Mouse (Mus musculus) hindbrain, embryonic 11.5 days (tissue): ENCODE results near the gene Polr1a. TPM values are rescaled to one million over a fixed set of nuclear protein-coding genes. Genes with fewer than 3 reads are reported as not detected.

Experiments
- ATAC-seq: fragments of 200-750 bp; cut with Nextera tagmentation; 2 replicates; pipeline ENCODE4 v1.8.0; 2017; ENCODE audit warnings: mild to moderate bottlenecking, moderate TSS enrichment, moderate library complexity; ENCODE audit not compliant: low FRiP score
- DNase-seq: peaks from one replicate; pipeline ENCODE4 v3.0.0-alpha.2; 2015; ENCODE audit warnings: low spot score
- H3K27ac ChIP-seq: fragments of 300-500 bp; sonication (generic); 2 replicates; pipeline ENCODE4 v1.5.1; 2014; ENCODE audit warnings: mild to moderate bottlenecking, low read depth, low read length
- H3K27me3 ChIP-seq: fragments of 300-500 bp; sonication (generic); 2 replicates; pipeline ENCODE4 v1.6.1; 2014; ENCODE audit warnings: mild to moderate bottlenecking, low read length, moderate library complexity, mixed read lengths; ENCODE audit not compliant: control insufficient read depth, insufficient read depth
- H3K36me3 ChIP-seq: fragments of 300-500 bp; sonication (generic); 2 replicates; pipeline ENCODE4 v1.6.1; 2014; ENCODE audit warnings: mild to moderate bottlenecking, low read length, moderate library complexity, mixed read lengths; ENCODE audit not compliant: control insufficient read depth, insufficient read depth
- H3K4me1 ChIP-seq: fragments of 300-500 bp; sonication (generic); replicated peaks from 2 replicates; pipeline ENCODE4 v1.6.1; 2014; ENCODE audit warnings: low read length, mixed read lengths; ENCODE audit not compliant: control insufficient read depth, insufficient read depth
- H3K4me2 ChIP-seq: fragments of 300-500 bp; sonication (generic); replicated peaks from 2 replicates; pipeline ENCODE4 v1.6.1; 2014; ENCODE audit warnings: mild to moderate bottlenecking, low read depth, low read length
- H3K4me3 ChIP-seq: fragments of 300-500 bp; sonication (generic); 2 replicates; pipeline ENCODE4 v1.5.1; 2014; ENCODE audit warnings: low read depth, low read length
- H3K9ac ChIP-seq: fragments of 300-500 bp; sonication (generic); 2 replicates; pipeline ENCODE4 v1.6.1; 2014; ENCODE audit warnings: low read depth, low read length
- H3K9me3 ChIP-seq: fragments of 300-500 bp; sonication (generic); 2 replicates; pipeline ENCODE4 v1.6.1; 2016; ENCODE audit warnings: low read length; ENCODE audit not compliant: control insufficient read depth
- WGBS: fragments of 180-500 bp; shearing (Covaris S2); extraction: QIAGEN DNeasy Blood & Tissue Kit; methylation state at CpG from one replicate; pipeline ENCODE4 v1.1.7; 2014; 5-methylcytosine and 5-hydroxymethylcytosine counted together
- polyA plus RNA-seq: library from polyadenylated mRNA; unstranded; fragments of >200 nt; fragmentation: Nextera tagmentation; extraction: Ambion mirVana; gene quantifications from 2 replicates; pipeline ENCODE4 v1.2.1, GENCODE M21; 2014

Polr1a gene
- polyA plus RNA-seq, 1 experiment from 2014 or later = 27.7 TPM

DNA sequence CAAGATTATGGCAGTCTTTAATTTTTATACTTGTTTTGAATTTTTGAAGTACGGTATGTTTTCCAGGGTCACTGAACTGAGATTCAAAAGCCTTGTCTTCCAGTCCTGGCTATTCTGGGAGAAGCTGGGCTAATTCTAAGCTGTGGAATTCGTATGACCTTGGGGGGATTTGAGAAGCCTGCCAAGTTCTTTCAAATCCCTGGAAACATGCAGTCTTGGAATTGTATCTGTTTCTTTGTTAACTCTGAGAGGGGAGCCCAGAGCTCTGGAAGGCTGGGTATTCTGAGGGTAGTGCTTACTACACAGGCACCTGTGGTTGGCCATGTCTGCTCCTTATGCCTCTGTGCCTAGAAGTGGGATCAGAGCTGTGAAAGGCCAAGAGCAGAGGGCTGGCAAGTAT is 26.9 kb downstream of the Polr1a start:
- no peak overlapping the region for H3K27ac ChIP-seq
- H3K4me3 ChIP-seq = no peak overlapping the region
- H3K4me1 ChIP-seq = no peaks in the 10 kb centered on the region
- ATAC-seq = no peak
- H3K27me3 ChIP-seq = no peaks in the 10 kb centered on the region
- no peak for DNase-seq
- no peak overlapping the region for H3K9ac ChIP-seq
- H3K9me3 ChIP-seq = no peaks in the 10 kb centered on the region
- 0 out of 2 replicates have a peak, but pooled peaks cover 3% of the 10 kb centered on the region for H3K36me3 ChIP-seq
- 82% methylated on average over 2 of the region's 2 CpGs for WGBS
- no peak overlapping the region for H3K4me2 ChIP-seq

DNA sequence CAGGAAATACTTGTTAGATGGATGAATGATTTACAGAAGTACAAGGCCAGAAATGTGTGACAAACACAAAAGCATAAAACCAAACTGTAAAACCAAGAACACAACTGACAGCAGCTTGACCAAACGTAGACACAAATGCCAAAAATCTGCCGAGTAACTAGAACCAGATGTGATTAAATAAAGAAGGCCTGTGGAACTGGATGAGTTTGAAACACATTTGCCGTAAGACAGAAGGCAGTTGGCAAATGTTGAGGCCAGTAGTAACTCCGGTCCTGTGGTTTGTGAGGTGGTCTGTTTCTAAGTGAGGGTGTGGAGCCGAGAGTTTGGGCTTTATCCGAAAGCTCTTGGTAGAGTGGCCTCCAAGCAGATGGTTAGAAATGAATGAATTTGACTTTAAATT is 32.1 kb downstream of the Polr1a start:
- WGBS = 76% methylated on average over 6 of the region's 6 CpGs
- ATAC-seq (no peak), DNase-seq (peak; percentile 7)
- Histone ChIP-seq H3K4me1 (no peaks in the 10 kb centered on the region), H3K36me3 (0 out of 2 replicates have a peak, but pooled peaks cover 3% of the 10 kb centered on the region), H3K9me3 (no peaks in the 10 kb centered on the region), H3K27ac (no peak overlapping the region), H3K4me2 (no peak overlapping the region), H3K9ac (no peak overlapping the region), H3K27me3 (no peaks in the 10 kb centered on the region), H3K4me3 (no peak overlapping the region)

DNA sequence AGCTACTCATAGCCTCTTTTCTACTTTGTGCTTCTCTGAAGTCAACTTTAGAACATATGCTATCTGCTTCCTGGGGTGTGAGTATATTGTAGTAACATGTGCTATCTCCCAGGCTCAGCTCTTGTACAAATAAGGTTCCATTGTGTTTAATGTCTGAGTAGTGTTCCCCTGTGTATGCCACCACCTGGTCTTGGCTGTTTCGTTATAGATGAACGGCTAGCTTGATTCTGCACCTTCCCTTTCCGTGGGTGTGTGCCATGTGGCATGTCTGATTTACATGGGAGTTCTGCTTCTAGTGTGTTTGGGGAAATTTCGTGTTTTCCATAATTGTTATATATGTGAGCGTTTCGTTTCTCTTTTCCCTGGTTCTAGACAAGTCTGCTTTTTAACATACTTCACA is 36.2 kb downstream of the Polr1a start:
- DNase-seq (no peak), ATAC-seq (no peak)
- H3K36me3 ChIP-seq = 0 out of 2 replicates have a peak, but pooled peaks cover 2% of the 10 kb centered on the region
- no peaks in the 10 kb centered on the region for H3K4me1 ChIP-seq
- no peak overlapping the region for H3K4me3 ChIP-seq
- H3K27me3 ChIP-seq = no peaks in the 10 kb centered on the region
- WGBS = 93% methylated on average over 6 of the region's 6 CpGs
- no peak overlapping the region for H3K9ac ChIP-seq
- no peak overlapping the region for H3K4me2 ChIP-seq
- H3K9me3 ChIP-seq = no peaks in the 10 kb centered on the region
- H3K27ac ChIP-seq = no peak overlapping the region

DNA sequence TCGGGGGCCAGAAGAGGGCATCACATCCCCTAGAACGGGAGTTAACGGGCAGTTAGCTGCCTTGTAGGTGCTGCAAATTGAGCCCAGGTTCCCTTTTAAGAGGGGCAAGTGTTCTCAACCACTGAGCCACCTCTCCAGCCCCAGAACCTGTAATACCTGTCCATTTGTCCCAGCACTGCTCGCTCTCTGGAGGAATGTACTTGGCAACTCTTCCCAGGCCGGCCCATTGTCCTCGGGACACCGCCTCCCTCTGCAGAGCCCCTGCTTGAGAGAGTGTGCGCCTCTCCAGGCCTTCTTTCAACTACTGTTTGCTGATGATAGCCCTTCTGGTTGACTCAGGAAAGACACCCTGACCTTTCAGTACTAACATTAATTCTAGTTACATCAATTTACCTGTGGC is 37.3 kb downstream of the Polr1a start:
- no peaks in the 10 kb centered on the region for H3K4me1 ChIP-seq
- WGBS = 97% methylated on average over 8 of the region's 8 CpGs
- no peak overlapping the region for H3K27ac ChIP-seq
- no peaks in the 10 kb centered on the region for H3K9me3 ChIP-seq
- H3K9ac ChIP-seq = no peak overlapping the region
- ATAC-seq (no peak), DNase-seq (no peak)
- H3K36me3 ChIP-seq = 0 out of 2 replicates have a peak, but pooled peaks cover 4% of the 10 kb centered on the region
- H3K4me2 ChIP-seq = no peak overlapping the region
- H3K27me3 ChIP-seq = no peaks in the 10 kb centered on the region
- H3K4me3 ChIP-seq = no peak overlapping the region

DNA sequence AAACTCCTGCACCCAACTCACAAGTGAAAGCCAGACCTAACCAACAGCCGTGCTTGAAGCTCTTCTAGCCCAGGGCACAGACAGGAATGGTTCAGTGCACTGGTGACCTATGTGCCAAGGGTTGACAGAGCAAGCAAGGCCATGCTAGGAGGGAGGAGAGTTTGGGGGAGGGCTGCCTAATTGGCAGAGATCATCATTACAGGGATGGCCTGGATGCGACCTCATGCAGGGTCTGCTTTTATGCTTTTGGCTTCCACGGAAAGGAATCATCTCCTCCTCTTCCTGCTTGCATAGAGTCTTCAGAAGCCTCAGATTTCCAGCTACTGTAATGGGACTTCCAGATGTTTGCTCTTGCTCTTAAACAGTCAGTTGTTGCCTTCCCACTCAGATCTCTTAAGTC is 40.9 kb downstream of the Polr1a start:
- no peaks in the 10 kb centered on the region for H3K27me3 ChIP-seq
- H3K9me3 ChIP-seq = no peaks in the 10 kb centered on the region
- H3K4me1 ChIP-seq = no peaks in the 10 kb centered on the region
- no peak overlapping the region for H3K27ac ChIP-seq
- 80% methylated on average over 3 of the region's 3 CpGs for WGBS
- no peak overlapping the region for H3K9ac ChIP-seq
- DNase-seq = no peak
- ATAC-seq = no peak
- H3K4me3 ChIP-seq = no peak overlapping the region
- H3K4me2 ChIP-seq = no peak overlapping the region
- H3K36me3 ChIP-seq = 0 out of 2 replicates have a peak, but pooled peaks cover 7% of the 10 kb centered on the region

DNA sequence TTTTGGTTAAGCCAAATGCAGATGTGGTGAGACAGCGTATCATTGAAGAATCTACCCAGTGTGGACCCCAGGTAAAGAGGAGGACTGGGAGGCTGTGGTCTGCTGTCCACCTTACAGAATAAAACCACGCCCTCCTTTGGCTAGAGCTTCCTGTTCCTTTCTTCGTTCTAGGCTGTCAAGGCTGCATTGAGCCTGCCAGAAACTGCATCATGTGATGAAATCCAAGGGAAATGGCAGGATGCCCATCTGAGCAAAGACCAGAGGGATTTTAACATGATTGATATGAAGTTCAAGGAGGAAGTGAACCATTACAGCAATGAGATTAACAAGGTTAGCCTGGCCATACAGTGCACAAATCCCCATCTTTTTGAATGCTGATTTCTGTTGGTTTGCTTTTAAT is 41.7 kb downstream of the Polr1a start:
- H3K4me1 ChIP-seq = no peaks in the 10 kb centered on the region
- H3K4me3 ChIP-seq = no peak overlapping the region
- DNase-seq = no peak
- H3K9ac ChIP-seq = no peak overlapping the region
- ATAC-seq = no peak
- 0 out of 2 replicates have a peak, but pooled peaks cover 7% of the 10 kb centered on the region for H3K36me3 ChIP-seq
- WGBS = 94% methylated on average over 3 of the region's 3 CpGs
- no peaks in the 10 kb centered on the region for H3K27me3 ChIP-seq
- no peak overlapping the region for H3K4me2 ChIP-seq
- H3K27ac ChIP-seq = no peak overlapping the region
- H3K9me3 ChIP-seq = no peaks in the 10 kb centered on the region

DNA sequence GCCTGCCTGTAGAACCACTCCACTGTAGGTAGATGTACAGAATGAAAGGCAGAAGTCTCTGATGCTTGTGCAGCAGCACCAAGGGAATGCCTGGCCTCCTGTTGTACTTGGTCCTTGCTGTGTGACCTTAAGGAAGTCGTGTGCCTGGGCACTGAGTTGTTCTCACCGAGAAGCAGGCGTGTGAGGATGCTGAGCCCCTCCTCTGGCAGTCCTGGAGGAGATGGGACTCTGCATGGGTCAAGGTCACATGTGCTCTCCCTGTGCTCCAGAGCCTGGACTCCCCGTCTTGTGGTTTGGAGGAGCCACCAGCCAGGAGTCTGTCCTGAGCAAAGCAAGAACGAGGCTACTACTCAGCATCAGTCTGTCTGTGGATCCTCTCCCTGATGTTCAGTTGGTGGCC is 42.3 kb downstream of the Polr1a start:
- ATAC-seq = no peak
- Histone ChIP-seq H3K9me3 (no peaks in the 10 kb centered on the region), H3K9ac (no peak overlapping the region), H3K4me3 (no peak overlapping the region), H3K36me3 (0 out of 2 replicates have a peak, but pooled peaks cover 7% of the 10 kb centered on the region), H3K4me1 (no peaks in the 10 kb centered on the region), H3K27ac (no peak overlapping the region), H3K4me2 (no peak overlapping the region), H3K27me3 (no peaks in the 10 kb centered on the region)
- WGBS = 93% methylated on average over 5 of the region's 5 CpGs
- no peak for DNase-seq

DNA sequence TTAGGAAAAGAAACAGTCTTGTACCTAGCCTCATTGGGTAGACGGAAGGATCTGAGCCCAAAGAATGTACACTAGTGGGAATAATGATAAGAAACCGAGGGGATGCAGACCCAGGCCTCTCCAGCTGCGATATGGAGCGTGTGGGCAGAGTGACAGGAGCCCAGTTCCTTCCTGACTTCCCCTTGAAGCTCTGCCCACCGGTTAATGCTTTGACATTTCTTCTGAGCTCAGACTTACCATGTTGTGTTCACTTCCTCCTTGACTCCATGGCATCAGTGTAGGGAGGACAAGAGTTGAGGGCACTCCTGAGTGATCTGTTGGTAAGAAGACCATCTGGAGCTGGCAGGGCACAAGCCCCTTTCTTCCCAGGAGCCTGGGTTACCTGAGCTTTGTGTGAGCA is 53.3 kb downstream of the Polr1a start:
- DNase-seq (no peak), ATAC-seq (no peak)
- Histone ChIP-seq H3K9me3 (no peaks in the 10 kb centered on the region), H3K9ac (no peak overlapping the region), H3K27me3 (no peaks in the 10 kb centered on the region), H3K4me3 (no peak overlapping the region), H3K27ac (no peak overlapping the region), H3K36me3 (no peaks in the 10 kb centered on the region), H3K4me1 (no peaks in the 10 kb centered on the region), H3K4me2 (no peak overlapping the region)
- 90% methylated on average over 5 of the region's 5 CpGs for WGBS

DNA sequence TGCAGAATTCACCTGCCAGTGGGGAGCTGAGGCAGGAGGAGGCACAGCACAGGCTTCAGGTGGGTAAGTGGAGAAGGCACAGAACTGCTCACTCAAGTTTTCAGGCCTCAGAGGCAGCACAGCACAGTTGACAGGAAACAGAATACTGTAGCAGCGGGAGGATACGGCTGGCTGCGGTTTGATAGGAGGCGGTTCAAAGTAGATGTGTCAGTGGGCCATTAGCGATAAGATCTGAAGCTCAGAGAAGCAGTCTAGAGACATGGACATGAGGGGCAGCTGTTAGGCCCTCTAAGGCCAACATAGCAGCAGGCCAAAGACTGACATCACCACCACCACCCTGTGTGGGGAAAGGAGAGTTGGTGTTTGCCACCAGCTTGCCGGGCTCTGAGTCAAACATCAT is 53.9 kb downstream of the Polr1a start:
- H3K9me3 ChIP-seq = no peaks in the 10 kb centered on the region
- no peak overlapping the region for H3K4me2 ChIP-seq
- H3K27ac ChIP-seq = no peak overlapping the region
- 99% methylated on average over 6 of the region's 6 CpGs for WGBS
- no peak overlapping the region for H3K4me3 ChIP-seq
- H3K9ac ChIP-seq = no peak overlapping the region
- no peaks in the 10 kb centered on the region for H3K27me3 ChIP-seq
- H3K4me1 ChIP-seq = no peaks in the 10 kb centered on the region
- no peaks in the 10 kb centered on the region for H3K36me3 ChIP-seq
- DNase-seq = no peak
- ATAC-seq = no peak
